Mouse (Mus musculus): ENCODE measurements at regions not wholly inside any gene's neighbourhood (a gene's known extent, or its start where the extent isn't known, plus 50 kb on each side); places are given as distances from the start of the nearest gene placed in this dataset.
"Not testable (repeated sequence)": the region's sequence is repeated elsewhere in the genome, so short reads cannot be mapped to it uniquely, and the experiment has no call there.

GRCm38 (mm10) chr12:79989582-79990110 lies 123.2 kb downstream of the Zfp36l1 start:
- DNase-seq = no peak

- DNase-seq = no peak
Observed at GRCm38 (mm10) chr12:79988401-79989358, 124.1 kb downstream of the Zfp36l1 start.

GRCm38 (mm10) chr12:79986241-79986976 lies 126.4 kb downstream of the Zfp36l1 start:
- no peak for DNase-seq

GRCm38 (mm10) chr12:79984985-79985747 lies 127.6 kb downstream of the Zfp36l1 start:
- no peak for DNase-seq

GRCm38 (mm10) chr12:79984025-79984790 lies 128.6 kb downstream of the Zfp36l1 start:
- no peak for DNase-seq

GRCm38 (mm10) chr12:79983232-79983631 lies 129.6 kb downstream of the Zfp36l1 start:
- DNase-seq = no peak

- DNase-seq = not testable (repeated sequence)
Observed at GRCm38 (mm10) chr12:79982497-79982896, 130.3 kb downstream of the Zfp36l1 start.

GRCm38 (mm10) chr12:79980711-79981110 lies 132.1 kb downstream of the Zfp36l1 start:
- no peak for DNase-seq

- no peak for DNase-seq
Observed at GRCm38 (mm10) chr12:79977136-79977535, 135.7 kb downstream of the Zfp36l1 start.

GRCm38 (mm10) chr12:79975466-79976239 lies 137.2 kb downstream of the Zfp36l1 start:
- DNase-seq = no peak

- DNase-seq = no peak
Observed at GRCm38 (mm10) chr12:79975050-79975449, 137.8 kb downstream of the Zfp36l1 start.

- DNase-seq = no peak
Observed at GRCm38 (mm10) chr12:79974530-79974929, 138.3 kb downstream of the Zfp36l1 start.

- no peak for DNase-seq
Observed at GRCm38 (mm10) chr12:79973566-79974230, 139.1 kb downstream of the Zfp36l1 start.

GRCm38 (mm10) chr12:79970981-79971390 lies 141.8 kb downstream of the Zfp36l1 start:
- DNase-seq = no peak

GRCm38 (mm10) chr12:79970227-79970901 lies 142.4 kb downstream of the Zfp36l1 start:
- DNase-seq = peak; percentile 60

GRCm38 (mm10) chr12:79969346-79970226 lies 143.2 kb downstream of the Zfp36l1 start:
- DNase-seq = no peak

- DNase-seq = no peak
Observed at GRCm38 (mm10) chr12:79968676-79969075, 144.1 kb downstream of the Zfp36l1 start.

Measured in gastrocnemius, postnatal 25 days (tissue).